Mouse (Mus musculus) liver, postnatal 0 days (tissue): ENCODE measurements around the gene Clcn3. TPM values are rescaled to one million over a fixed set of nuclear protein-coding genes. Genes with fewer than 3 reads are reported as not detected.
A peak's percentile ranks its signal among the peaks of the same experiment; 100 is the strongest.

Source experiments
- ATAC-seq: fragments of 200-750 bp; cut with Nextera tagmentation; 2 replicates; pipeline ENCODE4 v1.8.0; 2017; ENCODE audit warnings: mild to moderate bottlenecking, moderate library complexity
- DNase-seq: peaks from one replicate; pipeline ENCODE4 v3.0.0-alpha.2; 2016
- H3K27ac ChIP-seq: fragments of 300-500 bp; sonication (generic); 2 replicates; pipeline ENCODE4 v1.5.1; 2014; ENCODE audit warnings: antibody characterized with exemption, moderate library complexity, mild to moderate bottlenecking, low read depth
- H3K27me3 ChIP-seq: fragments of 300-500 bp; sonication (generic); 2 replicates; pipeline ENCODE4 v1.6.1; 2014; ENCODE audit warnings: low read length, control low read depth, mixed read lengths; ENCODE audit not compliant: insufficient read depth
- H3K36me3 ChIP-seq: fragments of 300-500 bp; sonication (generic); replicated peaks from 2 replicates; pipeline ENCODE4 v1.6.1; 2014; ENCODE audit warnings: mild to moderate bottlenecking, control low read depth, low read length, moderate library complexity, mixed read lengths; ENCODE audit not compliant: insufficient read depth
- H3K4me1 ChIP-seq: fragments of 300-500 bp; sonication (generic); 2 replicates; pipeline ENCODE4 v1.6.1; 2014; ENCODE audit warnings: antibody characterized with exemption, mild to moderate bottlenecking, control low read depth; ENCODE audit not compliant: insufficient read depth
- H3K4me2 ChIP-seq: fragments of 300-500 bp; sonication (generic); 2 replicates; pipeline ENCODE4 v1.6.1; 2014; ENCODE audit warnings: low read depth, mild to moderate bottlenecking, low read length, moderate library complexity, mixed read lengths
- H3K4me3 ChIP-seq: fragments of 300-500 bp; sonication (generic); 2 replicates; pipeline ENCODE4 v1.5.1; 2014; ENCODE audit warnings: low read depth, low read length
- H3K9ac ChIP-seq: fragments of 300-500 bp; sonication (generic); replicated peaks from 2 replicates; pipeline ENCODE4 v1.6.1; 2014; ENCODE audit warnings: mild to moderate bottlenecking, moderate library complexity
- H3K9me3 ChIP-seq: fragments of 300-500 bp; sonication (generic); 2 replicates; pipeline ENCODE4 v1.6.1; 2016; ENCODE audit warnings: mild to moderate bottlenecking, control low read depth, low read length, mixed read lengths
- CTCF ChIP-seq: sonication (generic); IDR thresholded peaks from 2 replicates; pipeline ENCODE4 v1.5.1; 2016; ENCODE audit warnings: antibody characterized with exemption, low read depth
- EP300 ChIP-seq: IDR thresholded peaks from 2 replicates; pipeline ENCODE4 v1.6.1; 2016; ENCODE audit warnings: antibody characterized with exemption, low read depth, mild to moderate bottlenecking
- WGBS: fragments of 180-500 bp; shearing (Covaris S2); extraction: QIAGEN DNeasy Blood & Tissue Kit; methylation state at CpG from one replicate; pipeline ENCODE4 v1.1.7; 2014; ENCODE audit not compliant: insufficient replicate concordance; 5-methylcytosine and 5-hydroxymethylcytosine counted together
- polyA plus RNA-seq: library from polyadenylated mRNA; unstranded; fragments of >200 nt; fragmentation: Nextera tagmentation; extraction: Ambion mirVana; gene quantifications from 2 replicates; pipeline ENCODE4 v1.2.1, GENCODE M21; 2015

The Clcn3 gene
- polyA plus RNA-seq, 1 experiment from 2014 or later = 23.3 TPM

GRCm38 (mm10) chr8:60870231-60871193 lies 112.6 kb downstream of the Clcn3 start:
- TF ChIP-seq CTCF (no peak), EP300 (no peak)
- DNase-seq (no peak), ATAC-seq (no peak)
- Histone ChIP-seq H3K36me3 (no peaks in the 10 kb centered on the region), H3K9me3 (no peaks in the 10 kb centered on the region), H3K27me3 (no peaks in the 10 kb centered on the region), H3K4me1 (no peaks in the 10 kb centered on the region; the same call in 1 of the 2 replicates), H3K9ac (no peak overlapping the region), H3K27ac (no peak overlapping the region), H3K4me2 (no peak overlapping the region), H3K4me3 (no peak overlapping the region)
- 70% methylated on average over 13 of the region's 13 CpGs for WGBS

DNA sequence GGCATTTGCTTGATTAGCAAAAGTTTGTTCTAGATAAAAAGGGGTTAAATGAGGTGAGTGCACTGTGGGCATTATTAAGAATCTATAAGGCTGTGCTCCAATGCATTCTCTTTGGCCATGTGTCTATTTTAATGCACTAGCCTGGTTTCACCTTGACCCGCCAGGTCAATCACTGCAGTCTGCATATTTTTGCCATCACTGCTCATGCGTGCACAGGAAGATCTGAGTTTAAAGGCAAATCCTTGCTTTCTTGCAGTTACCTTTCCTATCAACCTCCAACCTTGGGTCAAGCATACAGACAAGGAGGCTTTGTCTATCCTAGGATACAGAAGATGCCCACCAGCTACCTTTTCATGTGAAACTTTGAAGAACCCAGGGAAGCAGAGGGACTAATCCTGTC lies 113.3 kb downstream of the Clcn3 start:
- DNase-seq = no peak
- Histone ChIP-seq H3K4me3 (no peak overlapping the region), H3K9ac (no peak overlapping the region), H3K4me1 (no peaks in the 10 kb centered on the region; the same call in 1 of the 2 replicates), H3K4me2 (no peak overlapping the region), H3K27me3 (no peaks in the 10 kb centered on the region), H3K27ac (no peak overlapping the region), H3K9me3 (no peaks in the 10 kb centered on the region), H3K36me3 (no peaks in the 10 kb centered on the region)
- WGBS = 78% methylated on average over 2 of the region's 2 CpGs
- TF ChIP-seq CTCF = no peak
- TF ChIP-seq EP300 = no peak
- no peak for ATAC-seq

GRCm38 (mm10) chr8:60868236-60868965 lies 114.7 kb downstream of the Clcn3 start:
- no peak overlapping the region for H3K9ac ChIP-seq
- H3K4me3 ChIP-seq = no peak overlapping the region
- ATAC-seq (no peak), DNase-seq (no peak)
- WGBS = 75% methylated on average over 4 of the region's 4 CpGs
- no peaks in the 10 kb centered on the region; the same call in 1 of the 2 replicates for H3K4me1 ChIP-seq
- H3K9me3 ChIP-seq = no peaks in the 10 kb centered on the region
- no peak overlapping the region for H3K27ac ChIP-seq
- TF ChIP-seq CTCF (no peak), EP300 (no peak)
- H3K36me3 ChIP-seq = no peaks in the 10 kb centered on the region
- no peak overlapping the region for H3K4me2 ChIP-seq
- no peaks in the 10 kb centered on the region for H3K27me3 ChIP-seq

- Histone ChIP-seq H3K4me3 (no peak overlapping the region), H3K27me3 (no peaks in the 10 kb centered on the region), H3K36me3 (no peaks in the 10 kb centered on the region), H3K9me3 (no peaks in the 10 kb centered on the region), H3K4me1 (no peaks in the 10 kb centered on the region; the same call in 1 of the 2 replicates), H3K9ac (no peak overlapping the region), H3K27ac (no peak overlapping the region), H3K4me2 (no peak overlapping the region)
- DNase-seq = no peak
- no peak for TF ChIP-seq CTCF
- no peak for TF ChIP-seq EP300
- 31% methylated on average over 4 of the region's 4 CpGs for WGBS
- no peak for ATAC-seq
Observed at GRCm38 (mm10) chr8:60867468-60868115, 115.5 kb downstream of the Clcn3 start.

DNA sequence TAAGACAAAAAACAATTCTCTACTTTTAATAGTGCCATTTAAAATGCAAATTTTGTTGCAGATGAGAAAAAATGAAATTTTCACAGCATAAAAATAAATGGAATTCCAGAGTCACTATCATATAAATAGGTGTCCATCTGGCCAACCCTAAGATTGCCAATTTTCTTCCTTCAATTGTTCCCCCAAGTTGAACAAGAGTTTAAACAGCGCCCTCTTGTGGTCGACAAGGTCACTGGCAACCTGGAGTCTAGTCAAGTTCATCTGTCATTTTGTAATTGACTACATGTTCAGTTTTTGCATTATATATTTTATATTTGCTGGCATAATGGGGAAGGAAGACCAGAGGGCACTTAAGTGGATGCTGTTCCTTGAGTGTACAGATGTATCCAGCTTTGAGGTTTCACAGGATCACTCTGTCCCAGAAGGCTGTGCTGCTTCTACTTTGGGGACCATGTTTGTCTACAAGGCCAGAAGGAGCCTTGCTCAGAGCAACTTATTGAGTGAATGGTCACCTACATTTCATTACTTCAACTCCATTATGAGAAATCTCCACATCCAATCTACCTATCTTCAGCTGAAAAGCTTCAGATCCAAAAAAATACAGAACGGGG lies 117.5 kb downstream of the Clcn3 start:
- Histone ChIP-seq H3K36me3 (no peaks in the 10 kb centered on the region), H3K27ac (no peak overlapping the region), H3K9me3 (no peaks in the 10 kb centered on the region), H3K4me2 (no peak overlapping the region), H3K9ac (no peak overlapping the region), H3K4me1 (no peaks in the 10 kb centered on the region), H3K4me3 (no peak overlapping the region), H3K27me3 (no peaks in the 10 kb centered on the region)
- TF ChIP-seq EP300 (no peak), CTCF (peak; percentile 89)
- WGBS = 28% methylated on average over 3 of the region's 3 CpGs
- DNase-seq (peak; percentile 46), ATAC-seq (no peak)
